Mouse (Mus musculus) liver, adult 2 months (tissue): Measurements from ENCODE around the gene Plekhf1. TPM values are rescaled to one million over a fixed set of nuclear protein-coding genes. Genes with fewer than 3 reads are reported as not detected.

Experiments
- DNase-seq: peaks from one replicate; pipeline ENCODE4 v3.0.0-alpha.2; 2011; ENCODE audit warnings: low read depth, low spot score; ENCODE audit errors: extremely low read depth
- H3K27ac ChIP-seq: fragments of 200-500 bp; replicated peaks from 2 replicates; pipeline ENCODE4 v1.5.1; 2012; ENCODE audit warnings: low read depth, mild to moderate bottlenecking, control low read depth, inconsistent platforms, low read length; ENCODE audit not compliant: insufficient read depth
- H3K27me3 ChIP-seq: fragments of 200-500 bp; 2 replicates; pipeline ENCODE4 v1.6.1; 2012; ENCODE audit warnings: mild to moderate bottlenecking, moderate library complexity, low read length, inconsistent platforms; ENCODE audit not compliant: control insufficient read depth, insufficient read depth
- H3K36me3 ChIP-seq: fragments of 200-500 bp; 2 replicates; pipeline ENCODE4 v1.6.1; 2012; ENCODE audit warnings: low read length, inconsistent platforms; ENCODE audit not compliant: control insufficient read depth, insufficient read depth
- H3K4me1 ChIP-seq: fragments of 200-500 bp; 2 replicates; pipeline ENCODE4 v1.6.1; 2011; ENCODE audit warnings: low read length; ENCODE audit not compliant: control insufficient read depth, insufficient read depth
- H3K4me3 ChIP-seq: fragments of 200-500 bp; 2 replicates; pipeline ENCODE4 v1.5.1; 2011; ENCODE audit warnings: low read depth, mild to moderate bottlenecking, control low read depth, low read length, moderate library complexity; ENCODE audit not compliant: insufficient read depth
- H3K79me2 ChIP-seq: fragments of 200-500 bp; 2 replicates; pipeline ENCODE4 v1.6.1; 2012; ENCODE audit warnings: inconsistent platforms, mild to moderate bottlenecking, low read length, moderate library complexity; ENCODE audit not compliant: control insufficient read depth, insufficient read depth
- H3K9ac ChIP-seq: fragments of 200-500 bp; 2 replicates; pipeline ENCODE4 v1.6.1; 2012; ENCODE audit warnings: low read depth, mild to moderate bottlenecking, control low read depth, inconsistent platforms, low read length
- CTCF ChIP-seq: fragments of 200-500 bp; IDR thresholded peaks from 2 replicates; pipeline ENCODE4 v1.5.1; 2011; ENCODE audit warnings: low read depth, low read length, control low read depth
- POLR2A ChIP-seq: fragments of 200-500 bp; IDR thresholded peaks from 2 replicates; pipeline ENCODE4 v1.6.1; 2011; ENCODE audit warnings: low read length, control low read depth; ENCODE audit not compliant: insufficient read depth; ENCODE audit errors: extremely low read depth
- WGBS: fragments of 180-500 bp; shearing (Covaris S2); methylation state at CpG from one replicate; pipeline ENCODE4 v1.1.7; 2018; 5-methylcytosine and 5-hydroxymethylcytosine counted together
- polyA plus RNA-seq: library from polyadenylated mRNA; depleted of rRNA; stranded (reverse); fragments of >200 nt; gene quantifications from 2 replicates; pipeline ENCODE4 v1.2.3, GENCODE M21; 2012
- total RNA-seq: library from RNA; depleted of rRNA; stranded (reverse); fragments of >200 nt; gene quantifications from 2 replicates; pipeline ENCODE4 v1.2.3, GENCODE M21; 2014

Plekhf1 gene
- total and polyA plus RNA-seq, 2 experiments: 3.2 to 3.4 TPM

GRCm38 (mm10) chr7:38187796-38188195, 40.0 kb downstream of the Plekhf1 start:
- Histone ChIP-seq H3K4me3 (no peak overlapping the region), H3K4me1 (peaks cover 23% of the 10 kb centered on the region), H3K36me3 (peaks cover 25% of the 10 kb centered on the region), H3K79me2 (peaks cover 10% of the 10 kb centered on the region; the same call in 1 of the 2 replicates), H3K27me3 (no peaks in the 10 kb centered on the region), H3K9ac (peak overlapping the region; percentile 4; the same call in 1 of the 2 replicates), H3K27ac (peak overlapping the region; percentile 32; the same call in 1 of the 2 replicates)
- TF ChIP-seq CTCF: no peak
- TF ChIP-seq POLR2A: no peak
- WGBS: 54% methylated on average over 4 of the region's 4 CpGs
- DNase-seq: peak; percentile 47

- peaks cover 25% of the 10 kb centered on the region for H3K36me3 ChIP-seq
- H3K27ac ChIP-seq: peak overlapping the region; percentile 70
- H3K4me3 ChIP-seq: no peak overlapping the region
- H3K27me3 ChIP-seq: no peaks in the 10 kb centered on the region
- H3K9ac ChIP-seq: peak overlapping the region; percentile 13; the same call in 1 of the 2 replicates
- no peak for DNase-seq
- peaks cover 27% of the 10 kb centered on the region for H3K4me1 ChIP-seq
- TF ChIP-seq POLR2A (no peak), CTCF (no peak)
- peaks cover 10% of the 10 kb centered on the region; the same call in 1 of the 2 replicates for H3K79me2 ChIP-seq
- WGBS: 43% methylated on average over 4 of the region's 4 CpGs
These were observed 41.0 kb downstream of the Plekhf1 start for GRCm38 (mm10) chr7:38186861-38187260.

- H3K4me1 ChIP-seq: peaks cover 27% of the 10 kb centered on the region
- H3K9ac ChIP-seq: peak overlapping the region; percentile 79
- no peak for TF ChIP-seq POLR2A
- peaks cover 14% of the 10 kb centered on the region for H3K36me3 ChIP-seq
- DNase-seq: no peak
- H3K27me3 ChIP-seq: no peaks in the 10 kb centered on the region
- H3K4me3 ChIP-seq: peak overlapping the region; percentile 78
- 41% methylated on average over 6 of the region's 6 CpGs for WGBS
- H3K27ac ChIP-seq: peak overlapping the region; percentile 98
- peaks cover 10% of the 10 kb centered on the region; the same call in 1 of the 2 replicates for H3K79me2 ChIP-seq
These were observed 43.0 kb downstream of the Plekhf1 start for GRCm38 (mm10) chr7:38184786-38185185.

GRCm38 (mm10) chr7:38184418-38184745, 43.4 kb downstream of the Plekhf1 start:
- Histone ChIP-seq H3K27ac (peak overlapping the region; percentile 99), H3K9ac (peak overlapping the region; percentile 85)
- 0% methylated on average over 1 of the region's 1 CpGs for WGBS

GRCm38 (mm10) chr7:38183709-38184417, 44.0 kb downstream of the Plekhf1 start:
- Histone ChIP-seq H3K27ac (peak overlapping the region; percentile 99), H3K4me1 (peaks cover 27% of the 10 kb centered on the region), H3K36me3 (peaks cover 8% of the 10 kb centered on the region), H3K9ac (peak overlapping the region; percentile 85), H3K4me3 (peak overlapping the region; percentile 78), H3K27me3 (no peaks in the 10 kb centered on the region), H3K79me2 (peaks cover 10% of the 10 kb centered on the region; the same call in 1 of the 2 replicates)
- TF ChIP-seq CTCF (no peak), POLR2A (peak; percentile 85)
- DNase-seq: peak; percentile 76
- WGBS: under 1% methylated on average over 36 of the region's 36 CpGs

More at GRCm38 (mm10) chr7:38184418-38184745, 43.4 kb downstream of the Plekhf1 start:
- peaks cover 10% of the 10 kb centered on the region; the same call in 1 of the 2 replicates for H3K79me2 ChIP-seq
- peaks cover 11% of the 10 kb centered on the region for H3K36me3 ChIP-seq
- peaks cover 27% of the 10 kb centered on the region for H3K4me1 ChIP-seq
- H3K27me3 ChIP-seq: no peaks in the 10 kb centered on the region
- TF ChIP-seq CTCF (no peak), POLR2A (no peak)
- DNase-seq: peak; percentile 96
- peak overlapping the region; percentile 78 for H3K4me3 ChIP-seq
